ENCODE assay signal across 21 mouse cellular contexts in the genomic region with DNA sequence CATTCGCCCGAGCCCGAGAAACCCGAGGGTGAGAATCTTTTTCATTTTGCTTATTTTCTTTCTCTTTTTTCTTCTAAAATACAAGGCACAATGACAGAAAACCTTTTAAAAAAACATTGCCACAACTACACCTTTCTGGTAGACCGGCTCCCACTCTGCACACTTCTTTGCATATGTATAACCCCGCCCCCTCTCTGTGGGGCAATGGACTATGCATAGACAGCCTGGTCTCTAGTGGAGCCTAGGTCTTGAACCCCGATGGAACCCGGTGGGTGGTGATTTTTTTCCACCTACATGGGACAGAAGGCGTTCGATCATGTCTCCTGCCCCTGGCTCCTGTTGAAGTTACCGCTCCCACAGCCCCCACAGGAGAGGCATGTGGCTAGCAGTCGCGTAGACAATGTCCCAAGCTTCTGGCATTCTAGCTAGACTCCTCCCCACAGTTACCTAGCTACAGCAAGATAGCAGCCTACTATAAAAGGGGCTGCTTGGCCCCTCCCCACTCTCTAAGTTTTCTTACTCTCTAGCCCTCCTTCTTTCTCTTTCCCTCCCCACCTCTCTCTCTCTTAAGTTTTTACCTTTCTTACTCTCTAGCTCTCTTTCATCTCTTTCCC.
DNase-seq lines count a peak whose midpoint lies in the region; ATAC-seq and TF ChIP-seq lines count a peak whose summit lies in the region.
"Had no signal": no experiment of that assay in that cellular context is flagged by ENCODE, and none has a peak within 500 bp of the region (broad histone marks: within the 10 kb centered on the region; RNA-seq: fewer than 3 reads in every experiment).

No protein-coding gene starts in this region.

- no peak for TF ChIP-seq CTCF in intestine, postnatal 0 days (IDR thresholded peaks at IDR 0.05; ENCODE audit: low read depth)
- no peak for TF ChIP-seq CTCF in testis, adult 2 months (IDR thresholded peaks at IDR 0.05; ENCODE audit: control insufficient read depth, insufficient read depth, insufficient replicate concordance, low read depth, low read length)

- TF ChIP-seq POLR2A in testis, adult 2 months (IDR thresholded peaks at IDR 0.05; ENCODE audit: control insufficient read depth, low read depth, low read length) = peak; percentile 42; the same call in 1 of the 2 replicates

- H3K27ac ChIP-seq in heart, embryonic 12.5 days (ENCODE audit: poor library complexity, severe bottlenecking) = no peak overlapping the region
- no peak overlapping the region for H3K27ac ChIP-seq in intestine, embryonic 14.5 days (ENCODE audit: low read depth)
- H3K27ac ChIP-seq in intestine, postnatal 0 days (ENCODE audit: low read depth, low read length) = no peak overlapping the region
- H3K27ac ChIP-seq in testis, adult 2 months (ENCODE audit: control insufficient read depth, insufficient read depth, low read depth, low read length) = peak overlapping the region; percentile 82
- H3K27ac ChIP-seq: embryonic facial prominence, embryonic 13.5 days; forebrain, embryonic 12.5 days; heart, adult 2 months; hindbrain, embryonic 14.5 days had no signal

- no peak overlapping the region for H3K9ac ChIP-seq in heart, embryonic 12.5 days
- H3K9ac ChIP-seq in intestine, embryonic 14.5 days (ENCODE audit: low read length) = no peak overlapping the region
- no peak overlapping the region for H3K9ac ChIP-seq in intestine, postnatal 0 days (ENCODE audit: low read depth, low read length)
- H3K9ac ChIP-seq: embryonic facial prominence, embryonic 13.5 days; forebrain, embryonic 12.5 days; hindbrain, embryonic 14.5 days had no signal

- 61% methylated on average over 13 of the region's 13 CpGs for WGBS in heart, embryonic 12.5 days
- WGBS in intestine, embryonic 14.5 days = 72% methylated on average over 13 of the region's 13 CpGs
- 61% methylated on average over 13 of the region's 13 CpGs for WGBS in intestine, postnatal 0 days

- no peaks in the 10 kb centered on the region; the same call in 1 of the 2 replicates for H3K9me3 ChIP-seq in heart, embryonic 12.5 days (replicated peaks)
- H3K9me3 ChIP-seq in intestine, embryonic 14.5 days (ENCODE audit: control insufficient read depth, low read length) = no peaks in the 10 kb centered on the region
- no peaks in the 10 kb centered on the region for H3K9me3 ChIP-seq in intestine, postnatal 0 days (ENCODE audit: control insufficient read depth)
- H3K9me3 ChIP-seq: embryonic facial prominence, embryonic 13.5 days; forebrain, embryonic 12.5 days; G1E had no signal

- ATAC-seq in heart, embryonic 12.5 days (ENCODE audit: insufficient number of reproducible peaks, low FRiP score) = no peak
- ATAC-seq in intestine, embryonic 14.5 days (replicated peaks; ENCODE audit: low FRiP score, low TSS enrichment, low read depth) = 0 out of 2 replicates have a peak, but pooled peaks have one; percentile 60
- no peak for ATAC-seq in intestine, postnatal 0 days
- ATAC-seq: activated CD4-positive, CD25-positive, alpha-beta regulatory T cell, adult 4 months; forebrain, embryonic 16.5 days; intestine, embryonic 16.5 days had no signal

- peaks cover 21% of the 10 kb centered on the region for H3K4me1 ChIP-seq in heart, embryonic 12.5 days (replicated peaks)
- H3K4me1 ChIP-seq in intestine, embryonic 14.5 days (replicated peaks; ENCODE audit: control insufficient read depth, insufficient read depth, low read length) = no peaks in the 10 kb centered on the region
- no peaks in the 10 kb centered on the region for H3K4me1 ChIP-seq in intestine, postnatal 0 days (replicated peaks; ENCODE audit: control insufficient read depth, insufficient read depth, low read length)
- H3K4me1 ChIP-seq in testis, adult 2 months (ENCODE audit: control insufficient read depth, insufficient read depth, low read length) = peaks cover 7% of the 10 kb centered on the region; the same call in 1 of the 2 replicates
- H3K4me1 ChIP-seq: embryonic facial prominence, embryonic 13.5 days had no signal

- H3K4me2 ChIP-seq in heart, embryonic 12.5 days = peak overlapping the region; percentile 19; the same call in 1 of the 2 replicates
- no peak overlapping the region for H3K4me2 ChIP-seq in intestine, embryonic 14.5 days (ENCODE audit: low read length)
- no peak overlapping the region for H3K4me2 ChIP-seq in intestine, postnatal 0 days (replicated peaks; ENCODE audit: low read depth)
- H3K4me2 ChIP-seq: embryonic facial prominence, embryonic 13.5 days; forebrain, embryonic 12.5 days; hindbrain, embryonic 14.5 days had no signal

- no peaks in the 10 kb centered on the region for H3K27me3 ChIP-seq in heart, embryonic 12.5 days (replicated peaks)
- H3K27me3 ChIP-seq in intestine, embryonic 14.5 days (replicated peaks; ENCODE audit: control insufficient read depth, insufficient read depth, low read length) = no peaks in the 10 kb centered on the region
- H3K27me3 ChIP-seq in intestine, postnatal 0 days (replicated peaks; ENCODE audit: control insufficient read depth, insufficient read depth, low read length) = no peaks in the 10 kb centered on the region
- no peaks in the 10 kb centered on the region for H3K27me3 ChIP-seq in testis, adult 2 months (ENCODE audit: control insufficient read depth, insufficient read depth, low read length)
- H3K27me3 ChIP-seq: embryonic facial prominence, embryonic 13.5 days; forebrain, embryonic 12.5 days had no signal

- H3K4me3 ChIP-seq in heart, embryonic 12.5 days = no peak overlapping the region
- H3K4me3 ChIP-seq in intestine, embryonic 14.5 days (ENCODE audit: low read depth, low read length) = no peak overlapping the region
- no peak overlapping the region for H3K4me3 ChIP-seq in intestine, postnatal 0 days (ENCODE audit: low read depth, low read length)
- peak overlapping the region; percentile 82 for H3K4me3 ChIP-seq in testis, adult 2 months (ENCODE audit: control insufficient read depth, low read depth, low read length)
- H3K4me3 ChIP-seq: embryonic facial prominence, embryonic 13.5 days; forebrain, embryonic 12.5 days; heart, adult 2 months had no signal

- no peak for DNase-seq in heart, postnatal 14 days
- no peak for DNase-seq in intestine, embryonic 14.5 days (ENCODE audit: low spot score)
- no peak for DNase-seq in testis, postnatal 10 days (ENCODE audit: low spot score)
- no peak for DNase-seq in left cerebral cortex, postnatal 25 days (ENCODE audit: low spot score in 2 of 2)
- DNase-seq: adrenal gland, postnatal 14 days; cerebellum, adult 11-12 months; cerebellum, adult 9-10 months; cerebellum, postnatal 25 days; gastrocnemius, postnatal 10 days; heart, adult 2 months; kidney, adult 8-10 months had no signal

- intact Hi-C loops in heart, postnatal 14 days (cut with DNase I) = no loop called here
- intact Hi-C loops in left cerebral cortex, postnatal 25 days (cut with DNase I) = no loop called here

- H3K36me3 ChIP-seq in heart, embryonic 12.5 days = no peaks in the 10 kb centered on the region
- H3K36me3 ChIP-seq in intestine, embryonic 14.5 days (ENCODE audit: control insufficient read depth, insufficient read depth, low read length) = no peaks in the 10 kb centered on the region
- no peaks in the 10 kb centered on the region for H3K36me3 ChIP-seq in intestine, postnatal 0 days (ENCODE audit: control insufficient read depth, insufficient read depth)
- no peaks in the 10 kb centered on the region for H3K36me3 ChIP-seq in testis, adult 2 months (ENCODE audit: control insufficient read depth, insufficient read depth, low read length)
- H3K36me3 ChIP-seq: embryonic facial prominence, embryonic 13.5 days; forebrain, embryonic 12.5 days; G1E had no signal
